Mouse (Mus musculus): ENCODE results near the gene Nufip1. TPM values are rescaled to one million over a fixed set of nuclear protein-coding genes. Genes with fewer than 3 reads are reported as not detected.

Gene Nufip1
- polyA plus RNA-seq, 1 experiment from 2014 or later, result 19.4 TPM

GRCm38 (mm10) chr14:76169876-76170466 lies 59.3 kb downstream of the Nufip1 start:
- Histone ChIP-seq H3K9me3 (no peaks in the 10 kb centered on the region), H3K27ac (replicated peaks) (peak overlapping the region; percentile 48), H3K4me1 (peaks cover 17% of the 10 kb centered on the region), H3K36me3 (replicated peaks) (no peaks in the 10 kb centered on the region), H3K4me3 (no peak overlapping the region), H3K27me3 (replicated peaks; ENCODE audit: low read depth, poor library complexity, severe bottlenecking) (peaks cover 11% of the 10 kb centered on the region)
- WGBS, result 63% methylated on average over 11 of the region's 11 CpGs
- DNase-seq (ENCODE audit: low spot score), result peak; percentile 49

- Histone ChIP-seq H3K9me3 (no peaks in the 10 kb centered on the region), H3K27me3 (replicated peaks; ENCODE audit: low read depth, poor library complexity, severe bottlenecking) (peaks cover 5% of the 10 kb centered on the region), H3K27ac (replicated peaks) (no peak overlapping the region), H3K4me3 (no peak overlapping the region), H3K36me3 (replicated peaks) (no peaks in the 10 kb centered on the region), H3K4me1 (peaks cover 23% of the 10 kb centered on the region)
- DNase-seq (ENCODE audit: low spot score), result no peak
- WGBS, result 89% methylated on average over 8 of the region's 8 CpGs
Measured at GRCm38 (mm10) chr14:76171285-76171684, 60.6 kb downstream of the Nufip1 start.

DNA sequence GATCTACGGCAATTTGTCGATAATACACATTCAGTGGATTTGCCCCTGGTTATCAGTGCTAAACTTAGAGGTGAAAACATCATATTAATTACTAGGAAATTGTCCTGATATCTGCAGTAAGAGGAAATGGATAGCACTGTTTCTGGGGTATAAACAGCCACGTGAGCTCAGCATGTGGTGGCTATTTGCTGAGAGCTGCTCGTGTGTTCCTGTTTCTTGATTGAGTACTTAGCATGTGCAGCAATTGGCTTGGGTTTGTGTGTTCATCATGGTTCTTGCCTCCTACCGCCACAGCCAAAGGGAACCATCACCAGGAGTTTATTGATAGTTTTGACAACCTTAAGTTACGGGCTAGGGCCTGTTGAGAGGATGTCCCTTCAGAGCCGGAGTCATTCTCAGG lies 63.6 kb downstream of the Nufip1 start:
- no peak overlapping the region for H3K27ac ChIP-seq (replicated peaks)
- WGBS, result 88% methylated on average over 7 of the region's 7 CpGs

GRCm38 (mm10) chr14:76175808-76176207 lies 65.1 kb downstream of the Nufip1 start:
- WGBS, result 23% methylated on average over 5 of the region's 5 CpGs
- Histone ChIP-seq H3K36me3 (replicated peaks) (no peaks in the 10 kb centered on the region), H3K27ac (replicated peaks) (no peak overlapping the region), H3K9me3 (no peaks in the 10 kb centered on the region), H3K4me1 (peaks cover 18% of the 10 kb centered on the region), H3K4me3 (no peak overlapping the region), H3K27me3 (replicated peaks; ENCODE audit: low read depth, poor library complexity, severe bottlenecking) (no peaks in the 10 kb centered on the region)
- no peak for DNase-seq (ENCODE audit: low spot score)

More for the DNA sequence above, 63.6 kb downstream of the Nufip1 start:
- H3K9me3 ChIP-seq, result no peaks in the 10 kb centered on the region
- H3K4me3 ChIP-seq, result no peak overlapping the region
- no peak for DNase-seq (ENCODE audit: low spot score)
- no peaks in the 10 kb centered on the region for H3K27me3 ChIP-seq (replicated peaks; ENCODE audit: low read depth, poor library complexity, severe bottlenecking)
- no peaks in the 10 kb centered on the region for H3K36me3 ChIP-seq (replicated peaks)
- H3K4me1 ChIP-seq, result peaks cover 29% of the 10 kb centered on the region

GRCm38 (mm10) chr14:76177230-76177629 lies 66.5 kb downstream of the Nufip1 start:
- Histone ChIP-seq H3K27me3 (replicated peaks; ENCODE audit: low read depth, poor library complexity, severe bottlenecking) (no peaks in the 10 kb centered on the region), H3K27ac (replicated peaks) (no peak overlapping the region), H3K9me3 (no peaks in the 10 kb centered on the region), H3K36me3 (replicated peaks) (no peaks in the 10 kb centered on the region), H3K4me1 (peaks cover 18% of the 10 kb centered on the region), H3K4me3 (no peak overlapping the region)
- 95% methylated on average over 9 of the region's 9 CpGs for WGBS
- DNase-seq (ENCODE audit: low spot score), result no peak

DNA sequence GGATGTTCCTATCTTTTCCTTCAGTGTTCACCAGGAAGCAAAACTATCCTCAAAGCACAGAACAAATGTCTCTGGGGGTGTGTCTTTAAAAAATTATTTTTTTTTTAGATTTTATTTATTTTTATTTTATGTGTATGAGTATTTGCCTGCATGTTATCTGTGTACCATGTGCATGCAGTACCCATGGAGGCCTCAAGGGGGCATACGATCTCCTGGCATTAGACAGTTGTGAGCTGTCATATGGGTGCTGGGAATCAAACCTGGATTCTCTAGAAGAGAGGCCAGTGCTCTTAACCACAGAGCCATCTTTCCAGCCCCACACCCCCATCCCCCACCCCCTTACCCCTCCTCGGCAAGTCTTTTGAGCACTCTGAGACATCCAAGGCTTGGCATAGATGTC lies 67.8 kb downstream of the Nufip1 start:
- WGBS, result 88% methylated on average over 2 of the region's 2 CpGs
- Histone ChIP-seq H3K27ac (replicated peaks) (no peak overlapping the region), H3K36me3 (replicated peaks) (no peaks in the 10 kb centered on the region), H3K4me3 (no peak overlapping the region), H3K4me1 (peaks cover 23% of the 10 kb centered on the region), H3K9me3 (no peaks in the 10 kb centered on the region), H3K27me3 (replicated peaks; ENCODE audit: low read depth, poor library complexity, severe bottlenecking) (no peaks in the 10 kb centered on the region)
- DNase-seq (ENCODE audit: low spot score), result no peak

- 86% methylated on average over 6 of the region's 6 CpGs for WGBS
- no peaks in the 10 kb centered on the region for H3K9me3 ChIP-seq
- H3K27ac ChIP-seq (replicated peaks), result no peak overlapping the region
Measured at GRCm38 (mm10) chr14:76179343-76179742, 68.7 kb downstream of the Nufip1 start.

GRCm38 (mm10) chr14:76185358-76185757 lies 74.7 kb downstream of the Nufip1 start:
- H3K4me1 ChIP-seq, result peaks cover 23% of the 10 kb centered on the region
- no peak for DNase-seq (ENCODE audit: low spot score)
- 76% methylated on average over 5 of the region's 5 CpGs for WGBS
- no peaks in the 10 kb centered on the region for H3K27me3 ChIP-seq (replicated peaks; ENCODE audit: low read depth, poor library complexity, severe bottlenecking)
- no peak overlapping the region for H3K27ac ChIP-seq (replicated peaks)
- H3K4me3 ChIP-seq, result no peak overlapping the region
- H3K36me3 ChIP-seq (replicated peaks), result no peaks in the 10 kb centered on the region
- no peaks in the 10 kb centered on the region for H3K9me3 ChIP-seq

More at GRCm38 (mm10) chr14:76179343-76179742, 68.7 kb downstream of the Nufip1 start:
- no peaks in the 10 kb centered on the region for H3K36me3 ChIP-seq (replicated peaks)
- H3K4me1 ChIP-seq, result peaks cover 27% of the 10 kb centered on the region
- H3K27me3 ChIP-seq (replicated peaks; ENCODE audit: low read depth, poor library complexity, severe bottlenecking), result no peaks in the 10 kb centered on the region
- H3K4me3 ChIP-seq, result no peak overlapping the region
- DNase-seq (ENCODE audit: low spot score), result no peak

DNA sequence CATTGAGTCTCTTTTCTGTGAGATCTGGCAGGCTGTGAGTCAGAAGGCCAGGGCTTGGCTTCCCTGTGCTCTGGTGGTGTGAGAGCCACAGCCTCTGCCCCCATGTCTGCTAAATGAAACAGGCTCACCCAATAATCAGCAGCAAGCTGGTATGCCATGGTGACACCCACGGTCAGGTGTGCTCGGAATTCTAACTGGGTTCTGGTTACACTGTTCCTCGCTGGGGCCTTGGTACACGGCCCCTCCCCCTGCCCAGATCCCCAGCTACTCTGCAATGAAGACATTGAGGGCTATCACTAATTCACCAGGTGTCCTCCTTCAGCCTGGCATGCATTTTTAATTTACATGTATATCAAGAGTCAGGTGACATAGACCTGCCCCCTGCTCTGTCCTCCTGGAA lies 75.6 kb downstream of the Nufip1 start:
- Histone ChIP-seq H3K4me3 (no peak overlapping the region), H3K27ac (replicated peaks) (no peak overlapping the region), H3K4me1 (peaks cover 23% of the 10 kb centered on the region), H3K27me3 (replicated peaks; ENCODE audit: low read depth, poor library complexity, severe bottlenecking) (no peaks in the 10 kb centered on the region), H3K9me3 (no peaks in the 10 kb centered on the region), H3K36me3 (replicated peaks) (no peaks in the 10 kb centered on the region)
- no peak for DNase-seq (ENCODE audit: low spot score)
- WGBS, result 79% methylated on average over 4 of the region's 4 CpGs

Other genes with a start within 250 kb of the Nufip1 start
- gene Kctd4, start 155.9 kb upstream of the Nufip1 start, polyA plus RNA-seq (2016; fragmentation: Nextera tagmentation; extraction: Ambion mirVana), result 0.67 and 0.84 TPM in 2 replicates
- 55.7 and 56.2 TPM in 2 replicates for gene Gtf2f2, start 100.0 kb upstream of the Nufip1 start, polyA plus RNA-seq (2016; fragmentation: Nextera tagmentation; extraction: Ambion mirVana)
- 15.6 and 16.1 TPM in 2 replicates for gene Gpalpp1, start 131 bp upstream of the Nufip1 start, polyA plus RNA-seq (2016; fragmentation: Nextera tagmentation; extraction: Ambion mirVana)

Measured in embryonic facial prominence, embryonic 10.5 days (tissue).